Mouse (Mus musculus) adrenal gland, postnatal 25 days (tissue): ENCODE measurements at regions not wholly inside any gene's neighbourhood (a gene's known extent, or its start where the extent isn't known, plus 50 kb on each side); places are given as distances from the start of the nearest gene placed in this dataset.

Experiments
- DNase-seq: peaks from one replicate; pipeline ENCODE4 v3.0.0; 2021; ENCODE audit warnings: mixed read lengths
- microRNA-seq, 2 experiments: library from miRNA; unstranded; fragments of <30 nt; microRNA quantifications; one replicate each; pipeline ENCODE4 v1.2.0; 2021

GRCm38 (mm10) chr7:139741246-139741903, 57.8 kb upstream of the Cfap46 start:
- no peak for DNase-seq

GRCm38 (mm10) chr7:139746803-139747202, 63.2 kb upstream of the Cfap46 start:
- DNase-seq = peak; percentile 4

- no peak for DNase-seq
Measured at GRCm38 (mm10) chr7:139747290-139748067, 63.9 kb upstream of the Cfap46 start.

GRCm38 (mm10) chr7:139755004-139755403, 71.4 kb upstream of the Cfap46 start:
- DNase-seq = no peak

GRCm38 (mm10) chr7:139762522-139762921, 71.5 kb upstream of the Adgra1 start:
- no peak for DNase-seq

GRCm38 (mm10) chr7:139763241-139763640, 70.7 kb upstream of the Adgra1 start:
- DNase-seq = no peak

- DNase-seq = no peak
Measured at GRCm38 (mm10) chr7:139766296-139766695, 67.7 kb upstream of the Adgra1 start.

- DNase-seq = no peak
Measured at GRCm38 (mm10) chr7:139769167-139769566, 64.8 kb upstream of the Adgra1 start.

- DNase-seq = no peak
Measured at GRCm38 (mm10) chr7:139777243-139777642, 56.7 kb upstream of the Adgra1 start.

- no peak for DNase-seq
Measured at GRCm38 (mm10) chr7:139779876-139780275, 54.1 kb upstream of the Adgra1 start.

- DNase-seq = no peak
Measured at GRCm38 (mm10) chr7:139781513-139781912, 52.5 kb upstream of the Adgra1 start.

Small RNA genes lying in the stretch of these regions (microRNA-seq; reads per million reads assigned to microRNA genes)
- gene Mir6401 = 0 reads per million in 2 experiments
